Mouse (Mus musculus) heart, adult 2 months (tissue): ENCODE measurements around the gene Katnb1.

Source experiments
- CTCF ChIP-seq: fragments of 200-600 bp; IDR thresholded peaks from 2 replicates; pipeline ENCODE4 v1.8.1; 2022; ENCODE audit warnings: antibody characterized with exemption, mild to moderate bottlenecking, moderate library complexity
- EP300 ChIP-seq: fragments of 200-500 bp; IDR thresholded peaks from 2 replicates; pipeline ENCODE4 v1.6.1; 2011; ENCODE audit warnings: low read depth, low read length, control low read depth; ENCODE audit not compliant: insufficient read depth
- POLR2A ChIP-seq: fragments of 200-500 bp; IDR thresholded peaks from 2 replicates; pipeline ENCODE4 v1.6.1; 2011; ENCODE audit warnings: mild to moderate bottlenecking, low read depth, low read length, control low read depth; ENCODE audit not compliant: insufficient read depth

DNA sequence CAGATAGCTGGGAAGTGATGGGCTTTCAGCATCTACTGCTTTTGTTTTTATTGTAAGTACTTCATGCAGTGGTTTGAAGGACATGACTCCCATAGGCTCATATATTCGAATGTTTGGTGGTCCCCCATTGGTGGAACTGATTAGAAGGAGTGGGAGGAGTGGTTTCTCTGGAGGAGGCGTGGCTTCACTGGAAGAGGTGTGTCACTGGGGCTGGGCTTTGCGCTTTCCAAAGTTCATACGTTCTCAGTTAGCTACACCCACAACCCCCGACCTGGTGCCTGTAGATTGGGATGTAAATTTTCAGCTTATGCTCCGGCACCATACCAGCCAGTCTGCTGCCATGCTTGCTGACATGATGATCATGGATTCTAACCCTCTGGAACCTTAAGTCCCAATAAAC, 26.5 kb upstream of the Katnb1 start:
- TF ChIP-seq POLR2A: no peak
- TF ChIP-seq CTCF: no peak
- no peak for TF ChIP-seq EP300
